Mouse (Mus musculus): ENCODE results near the gene Arhgap25.
"Not testable (repeated sequence)": the region's sequence is repeated elsewhere in the genome, so short reads cannot be mapped to it uniquely, and the experiment has no call there.

DNA sequence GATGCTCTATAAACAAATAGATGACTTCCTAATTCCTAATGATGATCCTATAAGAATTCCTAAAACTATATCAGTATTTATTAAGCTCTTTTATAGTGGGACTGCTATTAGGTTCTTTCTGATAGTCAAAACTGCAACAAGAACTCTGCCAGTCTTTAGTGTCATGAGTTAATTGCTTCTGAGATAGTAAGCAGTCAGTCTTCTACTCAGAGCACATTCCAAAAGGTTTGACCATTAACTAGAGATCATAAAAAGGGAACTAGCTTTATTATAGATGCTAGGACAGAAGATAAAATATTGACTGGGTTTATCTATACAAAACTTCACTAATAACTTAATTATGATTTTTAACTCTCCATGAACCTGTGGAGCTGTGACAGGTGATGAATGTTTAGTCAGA, 38.8 kb upstream of the Arhgap25 start:
- TF ChIP-seq CTCF, EP300 (IDR thresholded peaks at IDR 0.05; ENCODE audit: low read depth): not testable (repeated sequence)
